Mouse (Mus musculus): ENCODE results near the gene Aph1b.

DNA sequence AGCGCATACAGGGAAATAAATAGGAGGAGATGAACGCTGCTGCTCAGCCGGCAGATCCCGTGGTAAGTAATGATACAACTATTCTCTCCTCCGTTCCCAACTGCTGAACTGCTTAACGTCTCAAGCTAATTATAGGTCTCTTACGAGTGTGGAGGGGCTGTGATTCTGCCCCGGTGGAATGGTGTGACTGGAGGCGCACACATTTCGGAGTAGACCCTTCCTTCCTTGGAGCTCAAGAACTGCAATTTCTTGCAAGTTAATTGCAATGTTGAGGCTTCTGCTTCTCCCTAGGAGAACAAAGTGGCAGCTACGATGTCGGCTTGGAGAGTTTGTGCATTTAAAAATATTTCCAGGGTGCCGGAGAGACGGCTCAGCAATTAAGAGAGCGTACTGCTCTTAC is 46.9 kb downstream of the Aph1b start:
- no peak for TF ChIP-seq CTCF (IDR thresholded peaks at IDR 0.05; ENCODE audit: borderline replicate concordance, insufficient read depth, low read length)
- no peak for TF ChIP-seq POLR2A (IDR thresholded peaks at IDR 0.05; ENCODE audit: low read depth, low read length)
